Mouse (Mus musculus): ENCODE results near the gene Vmn2r23. TPM values are rescaled to one million over a fixed set of nuclear protein-coding genes. Genes with fewer than 3 reads are reported as not detected.

Gene Vmn2r23
- total RNA-seq (2023) = not detected

DNA sequence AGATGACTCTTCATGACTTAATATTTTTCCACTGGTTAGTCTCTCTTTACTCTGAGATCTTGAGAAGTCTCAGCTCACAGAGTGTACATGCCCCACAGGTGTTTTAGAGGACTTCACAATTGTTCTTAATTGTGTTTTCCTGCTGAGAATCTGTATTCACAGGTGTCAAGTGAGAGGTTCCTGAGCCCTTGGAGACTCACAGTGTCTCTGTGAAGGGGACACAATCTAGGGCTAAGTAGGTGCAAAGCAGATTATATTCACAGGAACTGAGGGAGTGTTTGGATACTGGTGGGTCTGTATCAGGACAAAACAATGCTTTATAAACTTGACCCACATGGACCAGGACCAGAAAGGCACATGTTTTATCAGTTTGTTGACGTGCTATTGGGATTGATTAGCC, at the start of gene Vmn2r23:
Gene Vmn2r23 (plus strand): TSS at position 301 of the 400 bp plus-strand sequence.

DNA sequence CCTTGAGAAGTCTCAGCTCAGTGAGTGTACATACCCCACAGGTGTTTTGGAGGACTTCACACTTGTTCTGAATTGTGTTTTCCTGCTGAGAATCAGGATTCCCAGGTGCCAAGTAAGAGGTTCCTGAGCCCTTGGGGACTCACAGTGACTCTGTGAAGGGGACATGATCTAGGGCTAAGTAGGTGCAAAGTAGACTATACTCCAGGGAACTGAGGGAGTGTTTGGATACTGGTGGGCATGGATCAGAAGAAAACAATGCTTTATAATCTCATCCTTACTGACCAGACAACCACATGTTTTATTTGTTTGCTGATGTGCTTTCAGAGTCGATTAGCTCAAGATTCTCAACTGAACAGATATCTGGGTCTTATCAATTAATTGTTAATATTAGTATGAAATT, 76.1 kb downstream of the Vmn2r23 start, which contains the start of gene Vmn2r24:
Gene Vmn2r24 (plus strand): TSS at position 301 of the 400 bp plus-strand sequence.

Other genes starting within 250 kb of the Vmn2r23 start
- not detected for gene Vmn2r21, start 169.3 kb upstream of the Vmn2r23 start, total RNA-seq (2023)
- not detected for gene Vmn2r22, start 51.9 kb upstream of the Vmn2r23 start, total RNA-seq (2023)
- not detected for gene Vmn2r24, start 76.2 kb downstream of the Vmn2r23 start, total RNA-seq (2023)
- gene Vmn2r25, start 150.8 kb downstream of the Vmn2r23 start, total RNA-seq (2023) = not detected

Data from neutrophil, adult 59 days (primary cell).